Mouse (Mus musculus): ENCODE results near the gene Cilp.

DNA sequence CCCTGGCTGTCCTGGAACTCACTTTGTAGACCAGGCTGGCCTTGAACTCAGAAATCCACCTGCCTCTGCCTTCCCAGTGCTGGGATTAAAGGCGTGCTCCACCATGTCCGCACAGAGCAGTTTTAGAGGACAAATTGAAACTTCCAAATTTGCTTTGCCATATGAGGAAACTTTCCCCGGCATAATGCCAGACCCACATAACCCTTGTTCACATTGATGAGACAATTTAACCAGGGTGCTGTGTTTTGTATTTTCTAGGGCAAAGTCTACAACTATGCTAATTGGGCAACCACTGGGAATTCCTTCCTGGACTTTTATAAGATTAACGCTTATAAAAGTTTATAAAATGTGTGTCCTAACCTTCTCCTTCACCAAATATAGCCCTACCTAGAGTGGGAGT is 25.0 kb downstream of the Cilp start:
- TF ChIP-seq POLR2A (IDR thresholded peaks at IDR 0.05; ENCODE audit: borderline replicate concordance, low read depth, low read length) (no peak), CTCF (IDR thresholded peaks at IDR 0.05; ENCODE audit: low read depth, low read length) (no peak)

Data from bone marrow macrophage, adult 2 months (primary cell).